Mouse (Mus musculus): Measurements from ENCODE around the gene Hist1h1a.

DNA sequence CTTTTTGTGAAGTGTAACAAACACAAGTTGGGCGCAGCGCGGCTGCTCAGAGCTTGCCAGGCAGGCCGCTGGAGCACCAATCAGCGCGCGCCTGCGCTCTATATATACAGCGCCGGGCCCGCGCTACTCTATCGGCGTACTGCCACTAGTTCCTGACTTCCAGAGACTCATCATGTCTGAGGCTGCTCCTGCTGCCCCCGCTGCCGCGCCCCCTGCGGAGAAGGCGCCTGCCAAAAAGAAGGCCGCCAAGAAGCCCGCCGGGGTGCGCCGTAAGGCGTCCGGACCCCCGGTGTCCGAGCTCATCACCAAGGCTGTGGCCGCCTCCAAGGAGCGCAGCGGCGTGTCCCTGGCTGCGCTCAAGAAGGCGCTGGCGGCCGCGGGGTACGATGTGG lies 24.8 kb upstream of the Hist1h1a start, which contains the start of gene Hist1h1c:
- TF ChIP-seq CTCF (IDR thresholded peaks at IDR 0.05; ENCODE audit: extremely low read depth, insufficient read depth, low read length) (no peak), POLR2A (IDR thresholded peaks at IDR 0.05; ENCODE audit: extremely low read depth, insufficient read depth, low read length) (peak; percentile 97)
